Mouse (Mus musculus): Measurements from ENCODE around the gene Bpnt1. TPM values are rescaled to one million over a fixed set of nuclear protein-coding genes. Genes with fewer than 3 reads are reported as not detected.
"Not testable (repeated sequence)": the region's sequence is repeated elsewhere in the genome, so short reads cannot be mapped to it uniquely, and the experiment has no call there.

Bpnt1 gene
- 7.7 and 7.9 TPM in 2 replicates for total RNA-seq (2015)
- 23.6 and 25.2 TPM in 2 replicates for total RNA-seq (2017)

GRCm38 (mm10) chr1:185331983-185332430 is at the start of gene Bpnt1:
Gene Bpnt1 (plus strand): TSS chr1:185332149.
- peak; percentile 73 for ATAC-seq (replicated peaks; ENCODE audit: poor library complexity)

GRCm38 (mm10) chr1:185282846-185283245 is 49.1 kb upstream of the Bpnt1 start:
- no peak for ATAC-seq (replicated peaks; ENCODE audit: poor library complexity)

GRCm38 (mm10) chr1:185283247-185283646 is 48.7 kb upstream of the Bpnt1 start:
- ATAC-seq (replicated peaks; ENCODE audit: poor library complexity), result no peak

GRCm38 (mm10) chr1:185284740-185285139 is 47.2 kb upstream of the Bpnt1 start:
- no peak for ATAC-seq (replicated peaks; ENCODE audit: poor library complexity)

- ATAC-seq (replicated peaks; ENCODE audit: poor library complexity), result no peak
These were observed 46.8 kb upstream of the Bpnt1 start for GRCm38 (mm10) chr1:185285171-185285570.

- ATAC-seq (replicated peaks; ENCODE audit: poor library complexity), result no peak
These were observed 44.9 kb upstream of the Bpnt1 start for GRCm38 (mm10) chr1:185287066-185287465.

- no peak for ATAC-seq (replicated peaks; ENCODE audit: poor library complexity)
These were observed 42.7 kb upstream of the Bpnt1 start for GRCm38 (mm10) chr1:185289231-185289630.

- 0 out of 2 replicates have a peak, but pooled peaks have one; percentile 12 for ATAC-seq (replicated peaks; ENCODE audit: poor library complexity)
These were observed 40.6 kb upstream of the Bpnt1 start for GRCm38 (mm10) chr1:185291336-185291735.

- no peak for ATAC-seq (replicated peaks; ENCODE audit: poor library complexity)
These were observed 39.1 kb upstream of the Bpnt1 start for GRCm38 (mm10) chr1:185292646-185293360.

- ATAC-seq (replicated peaks; ENCODE audit: poor library complexity), result no peak
These were observed 35.1 kb upstream of the Bpnt1 start for GRCm38 (mm10) chr1:185296850-185297249.

- ATAC-seq (replicated peaks; ENCODE audit: poor library complexity), result no peak
These were observed 33.5 kb upstream of the Bpnt1 start for GRCm38 (mm10) chr1:185298496-185298895.

GRCm38 (mm10) chr1:185302816-185303215 is 29.1 kb upstream of the Bpnt1 start:
- no peak for ATAC-seq (replicated peaks; ENCODE audit: poor library complexity)

- ATAC-seq (replicated peaks; ENCODE audit: poor library complexity), result no peak
These were observed 25.1 kb upstream of the Bpnt1 start for GRCm38 (mm10) chr1:185306836-185307235.

- no peak for ATAC-seq (replicated peaks; ENCODE audit: poor library complexity)
These were observed 24.3 kb upstream of the Bpnt1 start for GRCm38 (mm10) chr1:185307645-185308044.

GRCm38 (mm10) chr1:185308334-185308733 is 23.6 kb upstream of the Bpnt1 start:
- no peak for ATAC-seq (replicated peaks; ENCODE audit: poor library complexity)

GRCm38 (mm10) chr1:185308908-185309307 is 23.0 kb upstream of the Bpnt1 start:
- no peak for ATAC-seq (replicated peaks; ENCODE audit: poor library complexity)

GRCm38 (mm10) chr1:185311949-185312348 is 20.0 kb upstream of the Bpnt1 start:
- no peak for ATAC-seq (replicated peaks; ENCODE audit: poor library complexity)

GRCm38 (mm10) chr1:185314546-185314945 is 17.4 kb upstream of the Bpnt1 start:
- no peak for ATAC-seq (replicated peaks; ENCODE audit: poor library complexity)

- ATAC-seq (replicated peaks; ENCODE audit: poor library complexity), result no peak
These were observed 15.9 kb upstream of the Bpnt1 start for GRCm38 (mm10) chr1:185315846-185316568.

GRCm38 (mm10) chr1:185327754-185328345 is 4.1 kb upstream of the Bpnt1 start:
- ATAC-seq (replicated peaks; ENCODE audit: poor library complexity), result not testable (repeated sequence)

GRCm38 (mm10) chr1:185328721-185329610 is 3.0 kb upstream of the Bpnt1 start, which contains the start of gene Iars2:
Gene Iars2 (minus strand): TSS chr1:185329396.
- ATAC-seq (replicated peaks; ENCODE audit: poor library complexity), result peak; percentile 70

Measured in megakaryocyte progenitor cell, adult 5-6 weeks (primary cell).